Mouse (Mus musculus): ENCODE results near the gene Prkrip1.
"Not testable (repeated sequence)": the region's sequence is repeated elsewhere in the genome, so short reads cannot be mapped to it uniquely, and the experiment has no call there.

Prkrip1 gene

GRCm38 (mm10) chr5:136163807-136164474, 34.8 kb downstream of the Prkrip1 start:
- no peak for DNase-seq (ENCODE audit: low read depth, low spot score)

- DNase-seq (ENCODE audit: low read depth, low spot score): not testable (repeated sequence)
Observed at GRCm38 (mm10) chr5:136160084-136160483, 38.7 kb downstream of the Prkrip1 start.

- DNase-seq (ENCODE audit: low read depth, low spot score): no peak
Observed at GRCm38 (mm10) chr5:136155399-136155798, 43.4 kb downstream of the Prkrip1 start.

GRCm38 (mm10) chr5:136152365-136152764, 46.4 kb downstream of the Prkrip1 start:
- DNase-seq (ENCODE audit: low read depth, low spot score): no peak

GRCm38 (mm10) chr5:136149134-136149576, 49.6 kb downstream of the Prkrip1 start:
- not testable (repeated sequence) for DNase-seq (ENCODE audit: low read depth, low spot score)

- DNase-seq (ENCODE audit: low read depth, low spot score): no peak
Observed at GRCm38 (mm10) chr5:136147704-136148103, 51.1 kb downstream of the Prkrip1 start.

- DNase-seq (ENCODE audit: low read depth, low spot score): no peak
Observed at GRCm38 (mm10) chr5:136146936-136147335, 51.8 kb downstream of the Prkrip1 start.

- no peak for DNase-seq (ENCODE audit: low read depth, low spot score)
Observed at GRCm38 (mm10) chr5:136144606-136145430, 53.9 kb downstream of the Prkrip1 start.

GRCm38 (mm10) chr5:136143161-136143755, 55.5 kb downstream of the Prkrip1 start:
- DNase-seq (ENCODE audit: low read depth, low spot score): peak; percentile 33

- no peak for DNase-seq (ENCODE audit: low read depth, low spot score)
Observed at GRCm38 (mm10) chr5:136142746-136143145, 56.0 kb downstream of the Prkrip1 start.

- DNase-seq (ENCODE audit: low read depth, low spot score): no peak
Observed at GRCm38 (mm10) chr5:136140057-136140482, 58.7 kb downstream of the Prkrip1 start.

GRCm38 (mm10) chr5:136139393-136139792, 59.4 kb downstream of the Prkrip1 start:
- no peak for DNase-seq (ENCODE audit: low read depth, low spot score)

- no peak for DNase-seq (ENCODE audit: low read depth, low spot score)
Observed at GRCm38 (mm10) chr5:136137658-136138274, 61.0 kb downstream of the Prkrip1 start.

GRCm38 (mm10) chr5:136136292-136136990, 62.3 kb downstream of the Prkrip1 start:
- no peak for DNase-seq (ENCODE audit: low read depth, low spot score)

GRCm38 (mm10) chr5:136135571-136136291, 63.0 kb downstream of the Prkrip1 start, which contains the start of the genes Lrwd1 and Alkbh4:
Gene Lrwd1, minus strand, starts transcription at chr5:136136074.
Gene Alkbh4, plus strand, starts transcription at chr5:136136146.
- peak; percentile 92 for DNase-seq (ENCODE audit: low read depth, low spot score)

All from WW6 (cell line).